Mouse (Mus musculus): ENCODE measurements at regions not wholly inside any gene's neighbourhood (a gene's known extent, or its start where the extent isn't known, plus 50 kb on each side); places are given as distances from the start of the nearest gene placed in this dataset.
A peak's percentile ranks its signal among the peaks of the same experiment; 100 is the strongest.

DNA sequence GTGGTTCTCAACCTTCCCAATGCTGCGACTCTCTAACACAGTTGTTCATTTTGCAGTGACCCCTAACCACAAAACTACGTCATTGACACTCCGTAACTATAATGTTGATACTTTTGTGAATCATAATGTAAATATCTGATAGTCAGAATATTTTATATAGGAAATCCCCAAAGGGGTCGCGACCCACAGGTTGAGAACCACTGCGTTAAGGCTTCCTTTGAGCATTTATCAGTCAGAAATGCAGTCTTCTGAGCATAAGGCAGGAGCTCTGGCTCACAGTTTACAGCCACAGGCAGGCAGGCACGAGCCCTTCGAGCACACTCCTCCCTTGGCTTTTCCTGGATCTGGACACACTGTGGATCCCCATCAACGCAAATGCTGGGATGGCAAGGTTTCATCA, 57.0 kb downstream of the Nxnl2 start:
- no peak for DNase-seq (ENCODE audit: low spot score in 2 of 2)

GRCm38 (mm10) chr13:51228862-51229770, 58.3 kb downstream of the Nxnl2 start:
- DNase-seq (ENCODE audit: low spot score in 2 of 2): peak in 1 of 2 experiments; percentile 6

DNA sequence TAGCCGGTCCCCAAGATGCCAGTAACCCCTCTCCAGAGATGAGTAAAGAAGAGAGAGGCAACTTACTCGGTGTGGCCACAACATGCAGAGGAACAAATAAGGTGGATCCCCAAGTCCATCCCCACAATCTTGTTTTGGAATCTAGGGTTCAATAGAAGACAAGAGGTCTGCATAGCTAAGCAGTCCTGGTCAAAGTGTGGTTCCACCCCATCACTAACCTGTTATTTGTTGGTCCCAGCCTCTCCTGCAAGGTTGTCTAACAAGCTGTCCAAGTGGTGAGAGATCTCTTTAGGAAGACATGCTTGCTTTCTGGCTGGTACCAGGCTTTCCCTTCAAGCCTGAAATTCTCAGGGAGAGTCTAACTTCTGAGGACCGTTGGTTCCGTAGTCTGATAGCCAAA, 59.0 kb downstream of the Nxnl2 start:
- no peak for DNase-seq (ENCODE audit: low spot score in 2 of 2)

DNA sequence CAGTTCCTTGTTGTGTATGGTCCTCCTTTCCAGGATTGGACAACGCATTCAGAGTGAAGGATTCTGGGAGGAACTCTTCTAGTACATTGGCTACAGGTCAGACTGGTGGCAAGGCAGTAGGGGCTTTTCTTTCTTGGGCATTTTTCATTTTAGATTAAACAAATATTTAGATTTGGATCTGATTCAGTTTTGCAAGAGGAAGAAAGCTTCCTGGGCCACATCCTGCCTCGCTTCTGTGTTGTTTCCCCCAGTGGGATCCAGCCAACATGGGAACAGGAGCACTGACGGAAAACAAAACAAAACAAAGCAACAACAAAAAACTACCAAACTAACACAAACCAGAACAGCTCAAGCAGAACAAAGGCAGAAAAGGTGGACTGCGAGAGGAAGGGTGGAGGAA, 60.8 kb downstream of the Nxnl2 start:
- no peak for DNase-seq (ENCODE audit: low spot score in 2 of 2)

- no peak for DNase-seq (ENCODE audit: low spot score in 2 of 2)
These were observed 76.6 kb downstream of the Nxnl2 start for GRCm38 (mm10) chr13:51247378-51247777.

- DNase-seq (ENCODE audit: low spot score in 2 of 2): no peak
These were observed 82.5 kb downstream of the Nxnl2 start for GRCm38 (mm10) chr13:51253371-51253770.

DNA sequence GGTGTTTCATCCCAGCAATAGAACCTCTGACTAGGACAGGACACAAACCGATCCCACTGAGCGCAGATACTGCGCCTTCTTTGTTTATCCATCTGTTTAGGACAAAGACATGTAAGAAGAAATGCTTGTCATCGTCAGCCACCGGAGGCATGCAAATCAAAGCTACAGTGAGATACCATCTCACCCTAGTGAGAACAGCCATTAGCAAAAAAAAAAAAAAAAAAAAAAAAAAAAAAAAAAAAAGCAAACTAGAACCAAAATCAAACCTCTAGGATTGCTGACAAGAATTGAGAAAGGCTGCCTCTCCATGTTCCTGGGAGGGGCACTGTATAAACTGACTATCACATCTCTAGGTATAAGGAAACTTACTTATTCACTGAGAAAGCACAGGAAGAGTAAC, 84.9 kb downstream of the Nxnl2 start:
- no peak for DNase-seq (ENCODE audit: low spot score in 2 of 2)

DNA sequence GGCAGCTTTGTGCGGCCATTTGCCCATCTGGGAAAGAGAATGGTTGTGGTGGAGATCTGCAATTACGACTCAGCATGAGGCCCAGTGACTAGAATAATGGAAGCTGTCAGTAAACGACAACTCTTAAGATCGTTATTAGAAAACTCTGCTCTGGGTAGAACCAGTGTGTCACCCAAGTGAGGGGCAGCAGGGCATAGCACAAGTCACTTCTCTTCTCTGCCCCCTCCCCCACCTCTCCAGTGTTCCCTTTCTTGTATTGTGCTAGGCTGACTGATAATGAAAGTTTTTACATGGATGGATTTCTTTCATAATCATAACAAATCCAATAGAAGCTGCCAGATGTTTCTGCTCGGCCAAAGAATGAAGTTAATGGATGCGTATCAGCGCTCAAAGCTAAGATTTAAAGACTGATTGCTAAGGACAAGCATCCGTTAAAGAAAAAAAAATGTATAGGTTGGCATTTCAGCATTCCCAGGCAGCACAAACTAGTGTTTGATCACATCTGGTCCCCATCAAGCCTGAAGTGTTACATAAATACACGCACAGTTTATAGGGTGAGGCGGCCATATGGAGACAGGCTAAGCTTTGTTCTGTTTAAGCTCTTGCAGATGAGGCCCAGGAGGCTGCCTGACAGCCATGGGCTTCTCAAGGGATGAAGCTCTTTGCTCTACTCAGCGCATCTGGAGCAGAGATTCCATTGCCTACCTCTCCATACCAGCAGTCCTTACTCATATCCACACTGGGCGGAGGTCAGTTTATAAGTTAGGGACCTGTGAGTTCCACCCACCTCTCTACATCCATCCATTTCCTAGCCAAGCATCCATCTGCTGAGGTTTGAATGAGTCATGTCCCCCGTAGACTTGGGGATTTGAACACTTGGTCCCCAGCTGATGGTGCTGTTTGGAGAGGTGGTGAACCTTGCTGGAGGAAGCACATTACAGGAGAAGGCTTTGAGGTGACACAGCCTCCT, 88.2 kb downstream of the Nxnl2 start:
- DNase-seq (ENCODE audit: low spot score in 2 of 2): no peak

GRCm38 (mm10) chr13:51261619-51262018, 90.8 kb downstream of the Nxnl2 start:
- DNase-seq (ENCODE audit: low spot score in 2 of 2): peak; percentile 35 to 61

- DNase-seq (ENCODE audit: low spot score in 2 of 2): no peak
These were observed 102.0 kb downstream of the Nxnl2 start for GRCm38 (mm10) chr13:51272786-51273185.

DNA sequence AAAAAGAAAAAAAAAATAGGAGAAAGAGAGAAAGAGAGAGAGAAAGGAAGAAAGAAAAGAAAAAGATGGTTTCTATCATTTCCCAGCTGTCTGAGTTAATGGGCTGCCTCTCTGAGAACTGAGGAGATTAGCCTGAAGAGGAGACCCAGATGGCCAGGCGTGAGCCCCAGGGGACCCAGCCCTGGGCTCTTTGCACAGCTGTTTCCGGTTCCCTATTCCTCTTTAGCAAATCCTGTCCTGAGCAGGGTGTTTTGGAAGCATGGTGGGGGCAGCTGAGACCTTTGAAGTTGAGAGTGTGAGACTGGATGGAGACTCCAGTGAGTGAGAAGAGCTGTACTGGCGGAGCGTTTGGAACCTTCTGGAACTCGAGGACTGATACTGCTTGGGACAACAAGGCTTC, 103.8 kb downstream of the Nxnl2 start:
- DNase-seq (ENCODE audit: low spot score in 2 of 2): no peak

GRCm38 (mm10) chr13:51276601-51277000, 105.8 kb downstream of the Nxnl2 start:
- no peak for DNase-seq (ENCODE audit: low spot score in 2 of 2)

- DNase-seq (ENCODE audit: low spot score in 2 of 2): no peak
These were observed 106.7 kb downstream of the Nxnl2 start for GRCm38 (mm10) chr13:51277515-51277914.

- DNase-seq (ENCODE audit: low spot score in 2 of 2): no peak
These were observed 109.0 kb downstream of the Nxnl2 start for GRCm38 (mm10) chr13:51279642-51280387.

GRCm38 (mm10) chr13:51280388-51280753, 109.5 kb downstream of the Nxnl2 start:
- no peak for DNase-seq (ENCODE audit: low spot score in 2 of 2)

DNA sequence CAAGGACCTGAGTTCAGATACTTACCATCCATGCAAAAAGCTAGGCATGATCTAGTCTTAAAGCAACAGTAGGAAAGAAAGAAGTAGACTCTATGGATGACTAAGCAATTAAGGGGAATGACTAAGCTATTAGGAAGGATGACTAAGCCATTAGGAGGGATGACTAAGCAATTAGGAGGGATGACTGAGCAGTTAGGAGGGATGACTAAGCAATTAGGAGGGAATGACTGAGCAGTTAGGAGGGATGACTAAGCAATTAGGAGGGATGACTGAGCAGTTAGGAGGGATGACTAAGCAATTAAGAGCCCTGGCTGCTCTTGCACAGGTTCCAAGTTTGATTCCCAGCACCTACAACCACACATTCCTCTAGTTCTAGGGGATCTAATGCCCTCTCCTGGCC, 113.9 kb downstream of the Nxnl2 start:
- DNase-seq (ENCODE audit: low spot score in 2 of 2): no peak

DNA sequence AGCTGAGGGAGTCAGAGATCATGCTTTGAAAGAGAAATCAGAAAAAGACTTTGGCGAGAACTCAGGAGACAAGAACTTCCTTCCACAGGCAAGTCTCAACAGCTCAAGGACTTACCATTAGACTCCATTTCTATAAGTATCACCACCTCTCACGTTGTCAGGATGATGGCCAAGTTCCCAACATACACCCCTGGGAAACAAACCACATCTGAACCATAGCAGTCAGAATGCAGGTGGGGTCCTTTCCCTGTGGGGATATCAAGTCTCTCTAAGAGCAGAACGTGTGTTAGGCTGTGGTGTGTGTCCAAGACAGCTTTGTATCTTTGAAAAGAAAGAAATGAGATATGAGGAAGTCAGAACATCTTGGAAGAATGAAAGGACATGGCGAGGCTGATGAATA, 118.6 kb downstream of the Nxnl2 start:
- DNase-seq (ENCODE audit: low spot score in 2 of 2): peak; percentile 6 to 17

- peak; percentile 26 to 38 for DNase-seq (ENCODE audit: low spot score in 2 of 2)
These were observed 118.4 kb upstream of the S1pr3 start for GRCm38 (mm10) chr13:51290021-51290424.

DNA sequence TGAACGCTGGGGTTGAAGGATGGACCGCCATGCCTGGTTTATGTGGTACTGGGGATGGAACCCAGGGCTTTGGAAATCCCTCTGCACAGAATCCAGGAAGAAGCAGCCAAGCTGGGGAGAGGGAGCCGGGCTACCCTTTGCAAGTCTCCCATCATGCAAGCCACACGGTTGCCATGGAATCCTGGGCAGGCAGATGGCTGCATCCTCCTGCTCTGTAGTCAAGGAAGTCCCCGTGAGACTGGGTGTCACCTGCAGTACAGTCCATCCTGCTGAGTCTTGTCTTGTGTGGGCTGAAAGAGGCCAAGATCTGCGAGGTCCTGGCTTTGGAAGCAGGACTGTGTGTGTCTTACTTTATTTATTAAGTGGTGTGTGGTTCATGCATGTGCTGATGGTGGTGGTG, 117.5 kb upstream of the S1pr3 start:
- peak; percentile 6 to 24 for DNase-seq (ENCODE audit: low spot score in 2 of 2)

DNA sequence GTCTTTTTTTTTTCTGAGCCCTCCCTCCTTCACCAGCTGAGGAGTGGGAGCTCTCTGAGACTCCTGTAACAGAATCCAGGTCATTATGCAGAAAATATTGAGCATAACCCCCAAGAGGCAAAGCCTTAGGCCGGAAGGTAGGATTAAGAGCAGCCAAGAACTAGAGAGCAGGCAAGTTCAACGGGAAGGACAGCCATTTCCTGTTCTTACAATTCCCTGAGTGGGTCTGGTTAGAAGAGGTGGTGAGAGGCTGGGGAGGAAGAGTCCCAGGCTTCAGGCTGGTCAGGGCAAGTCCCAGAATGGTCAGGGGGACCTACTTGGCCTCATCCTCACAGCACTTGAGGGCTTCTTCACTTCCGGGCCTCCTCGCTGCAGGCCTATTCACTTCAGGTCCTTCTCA, 115.4 kb upstream of the S1pr3 start:
- no peak for DNase-seq (ENCODE audit: low spot score in 2 of 2)

DNA sequence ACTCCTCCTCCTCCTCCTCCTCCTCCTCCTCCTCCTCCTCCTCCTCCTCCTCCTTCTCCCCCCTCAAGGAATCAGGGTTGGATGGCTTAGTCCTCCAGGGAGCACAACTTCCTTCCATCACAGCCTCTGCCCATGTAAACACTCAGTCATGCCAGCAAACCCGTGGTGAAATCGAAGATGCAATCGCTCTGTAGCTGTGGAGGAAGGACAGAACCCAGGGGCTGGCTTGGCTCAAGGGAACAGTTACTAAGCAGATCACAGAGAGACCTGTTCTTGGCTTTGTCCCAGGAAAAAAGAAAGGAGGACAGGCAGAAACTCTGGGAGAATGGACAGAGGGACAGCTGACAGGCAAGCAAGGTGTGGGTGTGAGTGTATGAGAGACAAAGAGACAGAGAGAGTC, 112.6 kb upstream of the S1pr3 start:
- DNase-seq (ENCODE audit: low spot score in 2 of 2): no peak

All from frontal cortex, postnatal 36 days (tissue).